Mouse (Mus musculus) right cerebral cortex, postnatal 14 days (tissue): ENCODE data around the gene Lig4.

ENCODE experiments used
- DNase-seq: peaks from one replicate; pipeline ENCODE4 v3.0.0; 2022

Gene Lig4

DNA sequence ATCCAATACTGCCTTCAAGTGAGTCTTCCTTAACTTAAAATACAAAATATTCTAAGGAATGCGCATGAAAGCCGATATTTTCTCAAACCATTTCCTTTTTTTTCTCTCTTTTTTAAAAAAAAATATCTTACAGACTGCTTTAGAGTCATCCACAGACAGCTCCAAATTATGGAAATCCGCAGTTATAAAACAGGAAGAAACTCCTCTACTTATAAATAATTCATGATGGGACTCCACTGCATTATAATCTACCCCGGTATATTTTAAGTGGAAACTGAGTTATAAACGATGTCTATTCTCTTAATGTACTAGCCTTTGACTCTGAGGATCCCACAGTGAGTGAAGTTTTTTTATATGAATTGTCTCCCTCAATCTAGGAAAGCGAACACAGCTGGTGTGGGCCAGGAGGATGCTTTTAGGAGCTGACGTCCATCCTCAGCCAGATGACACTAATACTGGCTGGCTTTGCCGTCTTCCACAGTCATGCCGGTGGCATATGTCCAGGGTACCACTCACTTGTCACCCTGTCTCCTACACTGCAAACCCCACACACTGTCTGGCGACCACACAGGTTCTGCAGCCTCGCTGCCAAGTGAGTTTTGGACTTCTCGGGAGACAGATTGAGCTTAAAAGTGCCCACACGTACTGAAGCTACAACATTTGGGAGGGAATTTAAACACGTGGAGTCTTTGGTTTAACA lies 47.6 kb downstream of the Lig4 start:
- DNase-seq: peak; percentile 55
